Mouse (Mus musculus): Measurements from ENCODE around the gene Spen. TPM values are rescaled to one million over a fixed set of nuclear protein-coding genes. Genes with fewer than 3 reads are reported as not detected.

Spen gene
- polyA plus RNA-seq, 1 experiment from 2014 or later = 20.5 TPM

DNA sequence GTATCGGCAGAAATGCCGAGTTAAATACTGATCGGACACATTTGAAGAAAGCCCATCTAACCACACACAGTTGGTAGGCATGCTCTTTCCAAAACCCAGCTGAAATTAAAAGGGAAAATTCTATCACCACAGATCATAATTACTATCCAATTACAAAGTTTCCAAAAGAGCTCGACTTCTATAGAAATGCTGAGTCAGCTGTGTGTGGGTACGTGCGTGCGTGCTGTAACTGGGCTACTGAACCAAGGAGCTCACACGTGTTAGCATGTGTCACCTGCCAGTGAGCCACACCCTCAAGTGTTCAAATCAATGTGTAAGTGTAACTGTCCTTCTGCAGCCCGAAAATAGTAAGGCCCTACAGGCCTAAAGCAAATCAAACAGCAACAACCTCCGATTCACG, 50.8 kb downstream of the Spen start:
- WGBS = 96% methylated on average over 11 of the region's 11 CpGs
- Histone ChIP-seq H3K9ac (replicated peaks) (no peak overlapping the region), H3K27ac (no peak overlapping the region), H3K27me3 (no peaks in the 10 kb centered on the region), H3K36me3 (peaks cover 97% of the 10 kb centered on the region), H3K4me1 (replicated peaks) (no peaks in the 10 kb centered on the region), H3K4me2 (replicated peaks) (no peak overlapping the region), H3K4me3 (replicated peaks) (no peak overlapping the region), H3K9me3 (no peaks in the 10 kb centered on the region)
- ATAC-seq = no peak

DNA sequence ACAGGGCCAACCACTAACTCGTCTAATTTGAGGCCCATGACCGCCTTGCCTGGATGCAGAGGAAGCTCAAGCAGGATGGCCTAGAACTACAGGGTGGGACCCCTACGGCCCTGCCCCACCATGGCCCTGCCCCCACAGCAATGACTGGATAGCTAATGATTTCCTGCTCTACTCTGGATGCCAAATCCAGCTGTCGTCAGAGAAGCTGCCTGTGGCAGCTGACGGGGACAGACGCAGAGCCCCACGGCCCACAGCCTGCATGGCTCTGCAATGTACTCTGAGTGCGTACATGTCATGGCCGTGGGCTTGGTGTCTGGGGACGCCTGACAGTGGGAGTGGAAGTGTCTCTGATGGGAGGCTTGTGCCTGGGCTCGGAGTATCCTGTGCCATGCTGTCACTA, 54.3 kb downstream of the Spen start:
- ATAC-seq = no peak
- WGBS = 88% methylated on average over 11 of the region's 11 CpGs
- H3K27me3 ChIP-seq = no peaks in the 10 kb centered on the region
- no peak overlapping the region for H3K4me2 ChIP-seq (replicated peaks)
- H3K9me3 ChIP-seq = no peaks in the 10 kb centered on the region
- H3K4me1 ChIP-seq (replicated peaks) = no peaks in the 10 kb centered on the region
- H3K27ac ChIP-seq = no peak overlapping the region
- H3K9ac ChIP-seq (replicated peaks) = no peak overlapping the region
- no peak overlapping the region for H3K4me3 ChIP-seq (replicated peaks)
- peaks cover 95% of the 10 kb centered on the region for H3K36me3 ChIP-seq

DNA sequence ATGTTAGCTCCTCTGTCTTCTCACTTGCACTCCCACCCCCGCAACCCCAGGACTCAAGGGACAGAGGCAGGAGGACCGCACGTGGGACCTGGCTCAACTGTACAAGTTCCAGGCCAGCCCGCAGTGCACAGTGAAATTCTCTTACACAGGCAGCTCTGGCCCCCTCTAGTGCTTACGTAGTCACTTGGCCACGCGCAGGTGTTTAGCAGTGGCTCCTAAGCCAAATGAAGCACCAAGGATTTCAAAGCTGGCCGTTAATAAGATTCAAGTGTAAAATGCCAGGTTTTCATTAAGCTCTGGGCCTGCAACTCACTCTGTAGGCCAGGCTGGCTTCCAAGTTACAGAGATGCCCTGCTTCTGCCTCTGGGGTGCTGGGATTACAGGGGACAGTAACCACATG, 59.0 kb downstream of the Spen start:
- no peak for ATAC-seq
- Histone ChIP-seq H3K4me3 (replicated peaks) (no peak overlapping the region), H3K4me1 (replicated peaks) (no peaks in the 10 kb centered on the region), H3K9ac (replicated peaks) (no peak overlapping the region), H3K27me3 (no peaks in the 10 kb centered on the region), H3K4me2 (replicated peaks) (no peak overlapping the region), H3K9me3 (no peaks in the 10 kb centered on the region), H3K27ac (no peak overlapping the region), H3K36me3 (peaks cover 97% of the 10 kb centered on the region)
- WGBS = 96% methylated on average over 8 of the region's 8 CpGs

DNA sequence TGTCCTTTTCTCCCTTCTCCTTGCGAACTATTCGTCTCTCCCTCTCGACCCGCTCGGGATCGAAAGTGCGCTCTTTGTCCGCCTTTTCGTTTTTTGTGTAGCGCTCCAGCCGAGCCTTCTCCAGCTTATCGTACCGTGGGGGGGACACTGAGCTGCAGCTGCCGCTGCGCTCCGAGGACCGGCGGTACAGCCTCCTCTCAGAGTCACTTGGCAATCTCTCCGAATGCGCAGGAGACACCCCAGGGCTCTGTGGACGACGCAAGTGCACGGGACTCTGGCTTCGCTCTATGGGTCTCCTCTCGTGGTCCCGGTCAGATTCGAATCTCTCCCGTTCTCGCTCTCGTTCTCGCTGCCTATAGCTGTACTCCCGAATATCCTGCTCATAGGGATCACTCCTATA, 59.6 kb downstream of the Spen start:
- WGBS = 92% methylated on average over 32 of the region's 32 CpGs
- H3K4me1 ChIP-seq (replicated peaks) = no peaks in the 10 kb centered on the region
- no peak overlapping the region for H3K4me2 ChIP-seq (replicated peaks)
- H3K9ac ChIP-seq (replicated peaks) = no peak overlapping the region
- ATAC-seq = no peak
- H3K27ac ChIP-seq = 0 out of 2 replicates have a peak overlapping the region, but pooled peaks have one; percentile 39
- H3K9me3 ChIP-seq = no peaks in the 10 kb centered on the region
- H3K4me3 ChIP-seq (replicated peaks) = no peak overlapping the region
- H3K27me3 ChIP-seq = no peaks in the 10 kb centered on the region
- peaks cover 97% of the 10 kb centered on the region for H3K36me3 ChIP-seq

DNA sequence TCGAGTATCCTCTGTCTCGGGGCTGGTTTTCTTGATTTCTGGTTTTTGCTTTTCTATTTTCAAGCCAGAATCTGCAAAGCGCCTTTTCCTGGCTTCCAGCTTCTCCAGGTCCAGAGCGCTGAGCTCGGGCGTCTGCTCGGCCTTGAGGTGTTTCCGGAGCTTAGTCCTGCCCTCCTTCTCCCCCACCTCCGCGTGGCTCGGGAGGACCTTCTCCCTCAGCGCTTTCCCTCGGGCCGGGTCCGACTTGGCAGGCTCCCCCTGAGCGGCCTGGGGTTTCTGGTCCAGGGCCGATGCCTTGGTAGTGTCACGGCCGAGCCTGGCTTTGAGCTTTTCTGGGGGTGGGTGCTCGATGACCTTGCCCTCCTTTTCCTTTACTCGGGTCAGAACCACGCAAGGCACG, 60.2 kb downstream of the Spen start:
- Histone ChIP-seq H3K4me2 (replicated peaks) (no peak overlapping the region), H3K4me3 (replicated peaks) (no peak overlapping the region), H3K36me3 (peaks cover 97% of the 10 kb centered on the region), H3K27me3 (no peaks in the 10 kb centered on the region), H3K27ac (peak overlapping the region; percentile 39; the same call in 1 of the 2 replicates), H3K4me1 (replicated peaks) (no peaks in the 10 kb centered on the region), H3K9me3 (no peaks in the 10 kb centered on the region), H3K9ac (replicated peaks) (no peak overlapping the region)
- 92% methylated on average over 23 of the region's 23 CpGs for WGBS
- ATAC-seq = no peak

DNA sequence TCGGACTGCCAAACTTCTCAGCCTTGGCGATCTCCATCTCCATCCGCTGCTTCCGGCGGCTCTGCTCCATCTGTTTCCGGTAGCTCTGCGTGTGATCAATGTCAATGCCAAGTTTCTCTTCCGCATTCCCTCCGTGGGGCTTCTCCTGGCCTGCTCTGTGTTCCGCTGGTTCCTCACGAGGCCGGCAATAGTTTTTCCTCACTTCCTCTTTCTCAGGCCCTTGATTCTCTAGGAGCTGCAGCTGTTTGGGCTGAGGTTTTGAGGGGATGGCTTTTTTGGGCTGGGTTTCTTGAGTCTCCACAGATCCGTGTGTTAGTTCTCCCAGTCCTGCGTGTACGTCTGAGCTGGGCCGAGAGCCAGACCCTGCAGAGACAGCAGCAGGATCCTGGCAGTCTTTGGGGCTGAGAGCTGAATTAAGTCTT, 60.7 kb downstream of the Spen start:
- peaks cover 97% of the 10 kb centered on the region for H3K36me3 ChIP-seq
- no peak overlapping the region for H3K4me3 ChIP-seq (replicated peaks)
- no peaks in the 10 kb centered on the region for H3K27me3 ChIP-seq
- H3K4me1 ChIP-seq (replicated peaks) = no peaks in the 10 kb centered on the region
- H3K27ac ChIP-seq = no peak overlapping the region
- 89% methylated on average over 16 of the region's 16 CpGs for WGBS
- ATAC-seq = no peak
- no peak overlapping the region for H3K4me2 ChIP-seq (replicated peaks)
- no peaks in the 10 kb centered on the region for H3K9me3 ChIP-seq
- H3K9ac ChIP-seq (replicated peaks) = no peak overlapping the region

DNA sequence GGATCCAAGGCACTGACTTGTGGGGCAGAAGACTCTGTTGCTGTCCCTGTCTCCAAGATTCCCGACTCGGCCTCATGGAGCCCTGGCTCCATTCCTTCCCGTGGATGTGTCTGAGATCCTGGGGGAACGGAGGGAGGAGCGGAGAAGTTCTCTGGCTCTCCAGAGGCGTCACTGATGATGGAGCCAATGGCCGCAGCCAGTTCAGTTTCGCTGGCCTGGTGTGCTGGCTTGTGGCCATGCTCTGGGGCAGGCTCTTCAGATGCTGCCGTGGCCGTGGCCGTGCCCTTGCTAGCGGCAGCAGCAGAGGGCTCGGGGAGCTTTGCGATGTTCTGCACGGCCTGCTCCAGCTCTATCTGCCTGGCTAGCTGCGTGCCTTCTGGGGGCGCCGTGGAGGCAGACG, 64.0 kb downstream of the Spen start:
- peaks cover 100% of the 10 kb centered on the region for H3K36me3 ChIP-seq
- H3K4me1 ChIP-seq (replicated peaks) = no peaks in the 10 kb centered on the region
- no peaks in the 10 kb centered on the region for H3K27me3 ChIP-seq
- ATAC-seq = no peak
- no peak overlapping the region for H3K4me3 ChIP-seq (replicated peaks)
- H3K9me3 ChIP-seq = no peaks in the 10 kb centered on the region
- no peak overlapping the region for H3K4me2 ChIP-seq (replicated peaks)
- WGBS = 91% methylated on average over 19 of the region's 19 CpGs
- H3K27ac ChIP-seq = no peak overlapping the region
- no peak overlapping the region for H3K9ac ChIP-seq (replicated peaks)

DNA sequence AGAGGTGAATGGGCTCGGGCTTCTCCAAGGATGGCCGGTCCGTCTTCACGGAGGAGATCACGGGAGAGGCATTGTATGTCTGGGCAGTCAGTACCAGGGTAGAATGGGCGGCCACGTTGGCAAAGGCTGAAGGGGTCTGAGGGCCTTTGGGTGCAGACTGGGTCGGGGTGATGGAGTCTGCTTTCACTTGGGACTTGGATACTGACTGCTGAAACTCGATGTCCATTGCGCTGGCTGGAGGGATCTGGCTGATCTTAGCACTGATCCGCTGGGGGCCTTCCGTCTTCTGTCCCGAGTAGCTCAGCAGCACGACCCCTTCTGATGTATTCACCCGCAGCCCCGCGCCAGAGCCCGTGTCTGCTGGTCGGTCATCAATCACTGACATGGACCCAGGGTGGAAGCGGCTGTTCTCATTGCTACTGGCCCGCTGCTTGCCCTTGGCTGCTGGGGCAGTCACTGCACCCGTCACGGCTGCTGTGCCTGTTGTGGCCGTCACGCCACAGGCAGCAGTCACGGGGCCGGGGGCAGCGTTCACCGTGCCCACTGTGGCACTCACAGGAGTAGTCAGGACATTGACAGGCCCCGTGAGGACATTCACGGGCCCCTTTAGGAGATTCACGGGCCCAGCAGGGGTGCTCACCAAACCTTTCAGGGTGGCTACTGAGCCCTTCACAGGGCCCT, 65.6 kb downstream of the Spen start:
- Histone ChIP-seq H3K36me3 (peaks cover 99% of the 10 kb centered on the region), H3K4me2 (replicated peaks) (no peak overlapping the region), H3K27ac (no peak overlapping the region), H3K27me3 (no peaks in the 10 kb centered on the region), H3K4me3 (replicated peaks) (no peak overlapping the region), H3K9ac (replicated peaks) (no peak overlapping the region), H3K9me3 (no peaks in the 10 kb centered on the region), H3K4me1 (replicated peaks) (no peaks in the 10 kb centered on the region)
- ATAC-seq = no peak
- 94% methylated on average over 32 of the region's 32 CpGs for WGBS

DNA sequence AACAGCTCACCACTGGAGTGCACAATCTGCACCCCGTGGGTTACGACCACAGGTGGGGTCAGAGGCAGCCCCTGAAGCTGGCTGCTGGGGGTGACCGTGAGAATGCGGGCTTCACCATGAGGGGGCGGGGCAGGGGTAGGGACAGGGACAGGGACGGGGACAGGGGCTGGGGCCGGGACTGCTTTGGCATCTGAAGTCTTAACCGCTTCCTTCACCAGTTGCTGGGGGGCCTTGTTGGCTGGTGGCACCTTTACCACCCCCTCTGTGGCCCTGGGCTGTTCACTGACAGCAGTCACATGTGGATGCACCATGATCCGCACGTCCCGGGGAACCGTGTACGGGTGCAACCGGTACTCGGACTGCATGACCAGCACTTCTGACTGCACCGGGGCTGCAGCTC, 66.9 kb downstream of the Spen start:
- ATAC-seq = no peak
- Histone ChIP-seq H3K4me1 (replicated peaks) (no peaks in the 10 kb centered on the region), H3K27ac (no peak overlapping the region), H3K9ac (replicated peaks) (no peak overlapping the region), H3K36me3 (peaks cover 99% of the 10 kb centered on the region), H3K27me3 (no peaks in the 10 kb centered on the region), H3K9me3 (no peaks in the 10 kb centered on the region), H3K4me2 (replicated peaks) (no peak overlapping the region), H3K4me3 (replicated peaks) (no peak overlapping the region)
- 94% methylated on average over 16 of the region's 16 CpGs for WGBS

DNA sequence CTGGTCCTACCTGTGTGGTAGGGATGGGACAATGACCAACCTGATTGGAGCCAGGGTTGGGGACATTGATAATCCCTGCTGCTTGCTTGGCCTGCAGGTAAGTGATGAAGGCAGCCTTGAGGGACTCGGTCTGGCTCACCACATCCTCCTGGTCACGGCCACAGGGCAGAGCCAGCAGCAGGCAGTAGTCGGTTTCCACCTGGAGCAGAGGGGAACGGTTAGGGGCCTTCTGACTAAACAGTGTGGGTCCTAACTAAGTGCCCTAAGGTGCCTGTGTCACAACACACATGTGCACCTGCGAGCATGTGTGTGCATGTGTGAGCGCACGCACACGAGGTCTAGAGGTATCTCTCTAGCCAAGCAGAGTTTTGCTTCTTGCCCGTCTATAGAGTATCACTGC, 69.1 kb downstream of the Spen start:
- ATAC-seq = no peak
- WGBS = 93% methylated on average over 9 of the region's 9 CpGs
- no peak overlapping the region for H3K4me3 ChIP-seq (replicated peaks)
- H3K27ac ChIP-seq = no peak overlapping the region
- no peaks in the 10 kb centered on the region for H3K4me1 ChIP-seq (replicated peaks)
- no peaks in the 10 kb centered on the region for H3K9me3 ChIP-seq
- no peak overlapping the region for H3K4me2 ChIP-seq (replicated peaks)
- peaks cover 99% of the 10 kb centered on the region for H3K36me3 ChIP-seq
- no peaks in the 10 kb centered on the region for H3K27me3 ChIP-seq
- no peak overlapping the region for H3K9ac ChIP-seq (replicated peaks)

DNA sequence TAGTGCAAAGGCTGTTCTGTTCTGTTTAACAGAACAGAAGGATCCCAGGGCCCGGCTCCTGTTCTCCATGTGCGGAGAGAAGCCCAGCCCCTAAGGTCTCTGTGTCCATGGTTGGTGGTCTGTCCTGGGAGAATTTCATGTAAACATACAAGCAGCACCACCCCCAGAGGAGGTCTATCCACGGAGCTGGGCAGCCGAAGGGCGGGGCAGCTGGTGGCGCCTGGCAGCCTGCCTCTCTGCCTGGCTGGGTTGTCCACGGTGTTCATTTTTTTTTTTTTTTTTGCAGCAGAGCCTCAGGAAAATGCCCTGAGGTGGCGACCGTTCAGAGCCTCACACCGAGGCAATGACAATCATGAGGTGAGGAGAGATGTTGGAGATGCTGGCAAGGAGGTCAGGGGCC, 69.8 kb downstream of the Spen start:
- H3K36me3 ChIP-seq = peaks cover 99% of the 10 kb centered on the region
- no peak for ATAC-seq
- H3K4me1 ChIP-seq (replicated peaks) = no peaks in the 10 kb centered on the region
- WGBS = 74% methylated on average over 10 of the region's 10 CpGs
- H3K9me3 ChIP-seq = no peaks in the 10 kb centered on the region
- peak overlapping the region; percentile 39 for H3K27ac ChIP-seq
- H3K4me2 ChIP-seq (replicated peaks) = no peak overlapping the region
- no peak overlapping the region for H3K4me3 ChIP-seq (replicated peaks)
- H3K9ac ChIP-seq (replicated peaks) = no peak overlapping the region
- no peaks in the 10 kb centered on the region for H3K27me3 ChIP-seq

DNA sequence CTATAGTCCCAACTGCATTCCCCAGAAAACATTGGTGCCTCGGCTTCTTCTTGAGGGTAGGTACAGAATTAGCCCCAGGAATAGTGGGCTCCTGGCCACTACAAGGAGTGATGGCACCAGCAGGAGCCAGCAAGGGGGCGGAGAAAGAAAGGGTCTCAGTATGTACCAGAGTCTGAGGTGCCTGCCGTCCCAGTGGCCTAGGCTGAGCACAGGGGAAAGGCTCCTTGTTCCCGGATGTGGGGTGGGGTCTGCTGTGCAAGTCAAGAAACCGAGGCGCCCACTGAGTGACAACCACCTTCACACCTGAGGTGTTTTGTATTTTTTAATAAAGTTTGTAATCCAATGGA, 70.8 kb downstream of the Spen start:
- ATAC-seq = no peak
- Histone ChIP-seq H3K9ac (replicated peaks) (no peak overlapping the region), H3K9me3 (no peaks in the 10 kb centered on the region), H3K4me1 (replicated peaks) (no peaks in the 10 kb centered on the region), H3K4me2 (replicated peaks) (no peak overlapping the region), H3K36me3 (peaks cover 99% of the 10 kb centered on the region), H3K4me3 (replicated peaks) (no peak overlapping the region), H3K27me3 (no peaks in the 10 kb centered on the region), H3K27ac (no peak overlapping the region)
- WGBS = 75% methylated on average over 6 of the region's 6 CpGs
